Mouse (Mus musculus) intestine, postnatal 0 days (tissue): Measurements from ENCODE around the gene Frmd4a. TPM values are rescaled to one million over a fixed set of nuclear protein-coding genes. Genes with fewer than 3 reads are reported as not detected.

ENCODE experiments used
- ATAC-seq: fragments of 200-750 bp; cut with Nextera tagmentation; 2 replicates; pipeline ENCODE4 v1.8.0; 2017; ENCODE audit warnings: mild to moderate bottlenecking, moderate TSS enrichment, moderate library complexity
- H3K27ac ChIP-seq: fragments of 300-500 bp; sonication (generic); 2 replicates; pipeline ENCODE4 v1.5.1; 2014; ENCODE audit warnings: mild to moderate bottlenecking, low read depth, low read length, moderate library complexity
- H3K27me3 ChIP-seq: fragments of 300-500 bp; sonication (generic); replicated peaks from 2 replicates; pipeline ENCODE4 v1.6.1; 2014; ENCODE audit warnings: low read length, mixed read lengths; ENCODE audit not compliant: control insufficient read depth, insufficient read depth
- H3K36me3 ChIP-seq: fragments of 300-500 bp; sonication (generic); 2 replicates; pipeline ENCODE4 v1.6.1; 2014; ENCODE audit warnings: mild to moderate bottlenecking, moderate library complexity; ENCODE audit not compliant: control insufficient read depth, insufficient read depth
- H3K4me1 ChIP-seq: fragments of 300-500 bp; sonication (generic); replicated peaks from 2 replicates; pipeline ENCODE4 v1.6.1; 2014; ENCODE audit warnings: antibody characterized with exemption, low read length, mixed read lengths; ENCODE audit not compliant: control insufficient read depth, insufficient read depth
- H3K4me2 ChIP-seq: fragments of 300-500 bp; sonication (generic); replicated peaks from 2 replicates; pipeline ENCODE4 v1.6.1; 2014; ENCODE audit warnings: low read depth, mild to moderate bottlenecking, moderate library complexity
- H3K4me3 ChIP-seq: fragments of 300-500 bp; sonication (generic); 2 replicates; pipeline ENCODE4 v1.5.1; 2014; ENCODE audit warnings: low read depth, low read length
- H3K9ac ChIP-seq: fragments of 300-500 bp; sonication (generic); 2 replicates; pipeline ENCODE4 v1.6.1; 2014; ENCODE audit warnings: mild to moderate bottlenecking, low read depth, low read length
- H3K9me3 ChIP-seq: fragments of 300-500 bp; sonication (generic); 2 replicates; pipeline ENCODE4 v1.6.1; 2016; ENCODE audit warnings: mixed run types; ENCODE audit not compliant: control insufficient read depth
- CTCF ChIP-seq: sonication (generic); IDR thresholded peaks from 2 replicates; pipeline ENCODE4 v1.5.1; 2016; ENCODE audit warnings: low read depth, mild to moderate bottlenecking, control low read depth, antibody characterized with exemption, moderate library complexity
- WGBS: fragments of 180-500 bp; shearing (Covaris S2); extraction: QIAGEN DNeasy Blood & Tissue Kit; methylation state at CpG from one replicate; pipeline ENCODE4 v1.1.7; 2014; 5-methylcytosine and 5-hydroxymethylcytosine counted together
- polyA plus RNA-seq: library from polyadenylated mRNA; unstranded; fragments of >200 nt; fragmentation: Nextera tagmentation; extraction: Ambion mirVana; gene quantifications from 2 replicates; pipeline ENCODE4 v1.2.1, GENCODE M21; 2015

The Frmd4a gene
- polyA plus RNA-seq, 1 experiment from 2014 or later = 4.5 TPM

GRCm38 (mm10) chr2:4364908-4365307, 347.4 kb downstream of the Frmd4a start:
- H3K4me1 ChIP-seq = no peaks in the 10 kb centered on the region
- H3K4me3 ChIP-seq = no peak overlapping the region
- no peaks in the 10 kb centered on the region for H3K9me3 ChIP-seq
- no peak overlapping the region for H3K27ac ChIP-seq
- TF ChIP-seq CTCF = no peak
- ATAC-seq = peak; percentile 97
- WGBS = 35% methylated on average over 4 of the region's 4 CpGs
- no peaks in the 10 kb centered on the region for H3K36me3 ChIP-seq
- no peak overlapping the region for H3K4me2 ChIP-seq
- no peak overlapping the region for H3K9ac ChIP-seq
- no peaks in the 10 kb centered on the region for H3K27me3 ChIP-seq

DNA sequence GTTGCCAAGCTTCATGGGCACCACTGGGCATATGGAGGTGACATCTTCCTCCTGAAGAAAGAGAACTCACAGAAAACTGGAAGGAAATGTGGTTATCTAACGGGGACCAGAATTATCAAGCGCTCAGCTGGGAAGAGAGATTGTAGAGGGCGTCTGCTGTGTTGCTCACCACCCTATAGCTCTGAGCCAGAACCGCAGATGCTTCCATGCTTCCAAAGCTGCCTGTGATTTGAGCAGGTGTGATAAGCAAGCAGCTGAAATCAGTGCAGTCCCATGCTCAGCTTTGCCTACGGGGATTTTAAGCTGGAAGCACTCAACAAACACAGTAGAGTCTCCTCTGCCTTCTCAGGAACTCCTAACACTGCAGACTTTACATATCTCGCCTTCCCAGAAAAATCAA, 351.0 kb downstream of the Frmd4a start:
- H3K9ac ChIP-seq = no peak overlapping the region
- no peaks in the 10 kb centered on the region for H3K27me3 ChIP-seq
- H3K27ac ChIP-seq = no peak overlapping the region
- no peak for ATAC-seq
- H3K4me2 ChIP-seq = no peak overlapping the region
- 78% methylated on average over 6 of the region's 6 CpGs for WGBS
- H3K9me3 ChIP-seq = no peaks in the 10 kb centered on the region
- H3K4me3 ChIP-seq = no peak overlapping the region
- TF ChIP-seq CTCF = no peak
- no peaks in the 10 kb centered on the region for H3K36me3 ChIP-seq
- H3K4me1 ChIP-seq = no peaks in the 10 kb centered on the region

DNA sequence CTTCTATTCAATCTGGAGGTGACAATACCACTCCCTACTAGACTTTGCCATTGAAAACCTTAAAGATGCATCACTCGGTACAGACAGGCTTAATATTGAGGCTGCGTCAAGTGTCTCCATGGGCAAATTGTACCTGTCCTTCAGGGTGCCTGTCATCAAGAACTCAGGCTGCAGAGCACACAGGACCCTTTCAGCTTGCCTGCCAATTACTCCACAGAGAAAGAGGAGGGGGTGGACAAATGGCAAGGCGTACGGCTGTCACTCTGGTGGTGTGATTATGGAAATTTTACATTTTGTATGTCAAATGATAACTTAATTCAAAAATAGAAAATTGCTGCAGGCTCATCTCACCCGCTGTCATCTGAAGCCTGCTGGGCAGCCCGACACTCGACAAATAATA, 353.0 kb downstream of the Frmd4a start:
- no peak overlapping the region for H3K9ac ChIP-seq
- WGBS = 87% methylated on average over 7 of the region's 7 CpGs
- no peaks in the 10 kb centered on the region for H3K27me3 ChIP-seq
- no peak overlapping the region for H3K27ac ChIP-seq
- H3K9me3 ChIP-seq = no peaks in the 10 kb centered on the region
- no peak overlapping the region for H3K4me2 ChIP-seq
- H3K36me3 ChIP-seq = no peaks in the 10 kb centered on the region
- no peak for ATAC-seq
- TF ChIP-seq CTCF = no peak
- H3K4me1 ChIP-seq = no peaks in the 10 kb centered on the region
- H3K4me3 ChIP-seq = no peak overlapping the region

DNA sequence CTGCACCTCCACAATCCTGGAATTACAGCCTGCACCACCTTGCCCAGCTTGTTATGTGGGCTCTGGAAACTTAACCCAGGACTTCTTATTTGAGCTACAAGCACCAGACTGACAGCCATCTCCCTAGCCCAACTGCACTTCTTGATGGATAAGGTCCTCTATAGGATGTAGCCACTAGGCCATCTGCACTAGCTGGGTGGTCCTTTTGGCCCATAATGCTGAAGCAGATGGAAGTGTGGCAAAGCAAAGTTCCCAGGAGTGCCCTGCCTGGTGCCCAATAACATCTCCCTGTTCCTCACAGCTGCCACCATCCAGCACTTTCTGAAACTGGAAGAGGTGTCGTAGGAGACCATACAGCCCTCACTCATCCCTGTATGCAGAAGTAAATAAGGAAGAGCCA, 353.8 kb downstream of the Frmd4a start:
- no peaks in the 10 kb centered on the region for H3K27me3 ChIP-seq
- H3K27ac ChIP-seq = no peak overlapping the region
- ATAC-seq = no peak
- TF ChIP-seq CTCF = no peak
- no peak overlapping the region for H3K4me2 ChIP-seq
- H3K4me3 ChIP-seq = no peak overlapping the region
- H3K4me1 ChIP-seq = no peaks in the 10 kb centered on the region
- no peaks in the 10 kb centered on the region for H3K9me3 ChIP-seq
- no peaks in the 10 kb centered on the region for H3K36me3 ChIP-seq
- WGBS = 87% methylated on average over 1 of the region's 1 CpGs
- H3K9ac ChIP-seq = no peak overlapping the region

GRCm38 (mm10) chr2:4378844-4379243, 361.3 kb downstream of the Frmd4a start:
- Histone ChIP-seq H3K4me1 (no peaks in the 10 kb centered on the region), H3K27me3 (no peaks in the 10 kb centered on the region), H3K36me3 (no peaks in the 10 kb centered on the region), H3K9ac (no peak overlapping the region), H3K9me3 (no peaks in the 10 kb centered on the region), H3K27ac (no peak overlapping the region), H3K4me3 (no peak overlapping the region), H3K4me2 (no peak overlapping the region)
- no peak for TF ChIP-seq CTCF
- 85% methylated on average over 3 of the region's 3 CpGs for WGBS
- ATAC-seq = no peak

- TF ChIP-seq CTCF = no peak
- 80% methylated on average over 6 of the region's 6 CpGs for WGBS
- no peaks in the 10 kb centered on the region for H3K27me3 ChIP-seq
- H3K27ac ChIP-seq = no peak overlapping the region
- H3K36me3 ChIP-seq = no peaks in the 10 kb centered on the region
- no peak overlapping the region for H3K9ac ChIP-seq
- no peaks in the 10 kb centered on the region for H3K9me3 ChIP-seq
- no peak overlapping the region for H3K4me3 ChIP-seq
- ATAC-seq = no peak
- no peak overlapping the region for H3K4me2 ChIP-seq
- no peaks in the 10 kb centered on the region for H3K4me1 ChIP-seq
Measured at GRCm38 (mm10) chr2:4380435-4380834, 362.9 kb downstream of the Frmd4a start.

- H3K9me3 ChIP-seq = no peaks in the 10 kb centered on the region
- ATAC-seq = no peak
- H3K36me3 ChIP-seq = no peaks in the 10 kb centered on the region
- no peak for TF ChIP-seq CTCF
- no peak overlapping the region for H3K27ac ChIP-seq
- no peaks in the 10 kb centered on the region for H3K4me1 ChIP-seq
- H3K4me3 ChIP-seq = no peak overlapping the region
- no peaks in the 10 kb centered on the region for H3K27me3 ChIP-seq
- H3K4me2 ChIP-seq = no peak overlapping the region
- no peak overlapping the region for H3K9ac ChIP-seq
- WGBS = 88% methylated on average over 5 of the region's 5 CpGs
Measured at GRCm38 (mm10) chr2:4380926-4381325, 363.4 kb downstream of the Frmd4a start.
